Mouse (Mus musculus) left cerebral cortex, postnatal 36 days (tissue): ENCODE measurements around the gene Hist1h2bl. TPM values are rescaled to one million over a fixed set of nuclear protein-coding genes. Genes with fewer than 3 reads are reported as not detected.
"Not testable (repeated sequence)": the region's sequence is repeated elsewhere in the genome, so short reads cannot be mapped to it uniquely, and the experiment has no call there.

Source experiments
- DNase-seq, 2 experiments: peaks; one replicate each; pipeline ENCODE4 v3.0.0; 2021 to 2022; ENCODE audit warnings: low spot score in 2 of 2, mixed read lengths in 1 of 2
- intact Hi-C: fragments of 180-260 bp; cut with DNase I; formaldehyde crosslinking; loops from one replicate; pipeline ENCODE4 v1.15.1; 2025
- total RNA-seq, 2 experiments: library from RNA; stranded (reverse); gene quantifications; 2 replicates each; pipeline ENCODE4 v1.2.3; 2021

The Hist1h2bl gene
- total RNA-seq = 10 to 100 TPM; 25.8 to 35.2 TPM

- intact Hi-C loops = loop anchor here (2.0 to 10.0 kb wide), 6 partner anchors 17 to 1819 kb away; partner anchors contain the start of genes Hist1h2af, Hist1h2ag, Hist1h2ak and Hist1h2bj
- peak; percentile 83 to 86 for DNase-seq
Observed at GRCm38 (mm10) chr13:21715864-21716539, at the start of gene Hist1h2bl, which contains the start of gene Hist1h2ai. Gene Hist1h2bl (minus strand): TSS chr13:21716143. Gene Hist1h2ai (plus strand): TSS chr13:21716422.

DNA sequence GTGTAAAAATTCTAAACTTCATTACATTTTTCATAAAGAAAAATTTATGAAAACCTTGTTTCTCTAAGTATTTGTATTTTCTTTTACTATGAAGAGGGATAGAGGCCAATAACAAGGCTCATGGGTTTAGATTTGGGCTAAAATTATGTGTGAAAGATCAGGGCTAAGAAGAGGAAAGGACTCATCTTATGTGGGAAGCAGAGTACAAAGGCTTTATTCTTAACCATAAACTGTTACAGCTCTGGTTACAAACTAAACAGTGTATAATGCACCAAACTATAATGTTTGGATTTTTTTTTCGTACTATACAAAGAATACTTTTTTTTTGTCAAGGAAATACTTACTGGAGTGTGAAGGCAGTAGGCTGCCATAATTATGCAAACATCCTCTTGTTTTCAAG lies 39.8 kb upstream of the Hist1h2bl start:
- no peak for DNase-seq
- intact Hi-C loops = no loop called here

DNA sequence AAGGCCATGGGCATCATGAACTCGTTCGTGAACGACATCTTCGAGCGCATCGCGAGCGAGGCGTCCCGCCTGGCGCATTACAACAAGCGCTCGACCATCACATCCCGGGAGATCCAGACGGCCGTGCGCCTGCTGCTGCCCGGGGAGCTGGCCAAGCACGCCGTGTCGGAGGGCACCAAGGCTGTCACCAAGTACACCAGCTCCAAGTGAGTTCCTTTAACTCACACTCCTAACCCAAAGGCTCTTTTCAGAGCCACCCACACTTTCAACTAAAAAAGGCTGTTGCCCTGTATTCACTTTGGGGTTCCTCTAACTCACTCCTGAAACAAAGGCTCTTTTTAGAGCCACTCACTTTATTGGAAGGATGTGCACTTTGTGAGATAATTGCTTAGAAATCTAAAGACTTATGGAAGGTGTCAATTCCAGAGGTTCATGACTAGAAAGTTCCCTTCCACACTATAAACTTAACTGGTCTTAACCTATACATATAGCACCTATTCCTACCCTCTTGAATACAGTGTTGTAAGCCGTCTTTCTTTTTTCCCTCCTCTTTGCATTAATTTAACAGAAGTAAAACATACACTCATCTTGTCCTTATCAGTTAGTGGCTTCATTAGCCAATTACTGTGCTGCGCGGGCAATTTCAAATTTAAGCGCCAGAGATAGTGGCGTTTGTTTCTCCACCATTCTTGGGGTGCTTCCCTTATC lies 38.5 kb upstream of the Hist1h2bl start:
- not testable (repeated sequence) for DNase-seq
- intact Hi-C loops = loop anchor here (5.0 kb wide), 1 partner anchor 37 kb away; the partner anchor contains the start of genes Hist1h2ai, Hist1h2bl and Hist1h3h

DNA sequence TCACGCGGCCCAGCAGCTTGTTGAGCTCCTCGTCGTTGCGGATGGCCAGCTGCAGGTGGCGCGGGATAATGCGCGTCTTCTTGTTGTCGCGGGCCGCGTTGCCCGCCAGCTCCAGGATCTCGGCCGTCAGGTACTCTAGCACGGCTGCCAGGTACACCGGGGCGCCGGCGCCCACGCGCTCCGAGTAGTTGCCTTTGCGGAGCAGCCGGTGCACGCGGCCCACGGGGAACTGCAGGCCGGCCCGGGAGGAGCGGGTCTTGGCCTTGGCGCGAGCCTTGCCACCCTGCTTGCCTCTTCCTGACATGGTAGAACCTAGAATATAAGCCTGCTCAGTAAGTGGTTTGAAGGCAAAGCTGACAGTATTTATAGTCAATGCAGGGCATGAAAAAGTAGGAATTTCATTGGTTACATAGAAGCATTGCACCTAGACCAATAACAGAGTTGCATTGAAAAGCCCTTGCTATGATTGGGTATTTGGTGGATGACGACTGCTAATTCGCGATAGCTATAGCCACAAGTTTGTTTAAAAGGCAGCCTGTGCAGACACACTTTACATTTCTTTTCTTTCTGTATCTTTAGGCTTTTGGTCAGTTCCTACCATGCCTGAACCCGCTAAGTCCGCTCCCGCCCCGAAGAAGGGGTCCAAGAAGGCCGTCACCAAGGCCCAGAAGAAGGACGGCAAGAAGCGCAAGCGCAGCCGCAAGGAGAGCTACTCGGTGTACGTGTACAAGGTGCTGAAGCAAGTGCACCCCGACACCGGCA lies 37.8 kb upstream of the Hist1h2bl start, which contains the start of the genes Hist1h2ak and Hist1h2bn:
Hist1h2ak (minus strand) TSS at position 304 of the 762 bp plus-strand sequence.
Hist1h2bn (plus strand) TSS at position 600 of the 762 bp plus-strand sequence.
- intact Hi-C loops = loop anchor here (5.0 kb wide), 1 partner anchor 36 kb away; the partner anchor contains the start of genes Hist1h2ai, Hist1h2bl and Hist1h3h
- peak; percentile 71 to 74 for DNase-seq

DNA sequence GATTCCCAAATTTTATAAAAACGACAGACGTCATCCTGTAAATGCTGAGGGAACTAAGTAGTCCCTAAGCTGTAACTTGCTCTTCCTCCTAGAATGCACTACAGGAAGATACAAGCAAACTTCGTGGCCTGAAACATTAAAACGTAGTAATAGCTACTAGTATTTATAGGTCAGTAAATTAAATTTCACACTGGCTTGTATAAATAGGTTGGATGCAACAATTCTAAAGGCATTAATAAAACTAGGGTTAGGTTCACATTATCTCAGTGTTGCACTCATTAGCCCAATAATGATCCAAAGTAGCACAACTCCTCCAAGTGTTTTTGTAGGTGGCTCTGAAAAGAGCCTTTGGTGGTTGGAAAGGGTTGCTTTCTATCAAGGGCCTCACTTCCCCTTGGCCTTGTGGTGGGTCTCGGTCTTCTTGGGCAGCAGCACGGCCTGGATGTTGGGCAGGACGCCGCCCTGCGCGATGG lies 37.1 kb upstream of the Hist1h2bl start:
- DNase-seq = no peak
- intact Hi-C loops = loop anchor here (5.0 kb wide), 1 partner anchor 36 kb away; the partner anchor contains the start of genes Hist1h2ai, Hist1h2bl and Hist1h3h

DNA sequence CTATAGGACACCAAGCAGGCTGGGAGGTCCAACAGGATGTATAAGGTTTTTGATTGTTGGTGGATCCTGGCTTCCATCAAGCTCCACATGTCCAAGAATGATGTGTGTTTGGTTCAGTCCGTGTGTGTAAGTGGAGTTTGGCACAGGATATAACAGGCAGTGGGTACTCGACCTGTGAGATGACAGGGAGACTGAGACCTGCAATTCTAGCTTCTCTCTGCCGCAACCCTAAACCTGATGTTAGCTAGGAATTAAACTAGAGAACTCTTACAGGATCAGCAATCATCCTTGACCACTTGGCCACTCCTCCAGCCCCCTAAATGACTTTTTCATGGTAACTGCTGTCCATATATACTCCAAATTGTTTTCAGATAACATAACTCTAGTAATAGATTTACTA lies 36.4 kb upstream of the Hist1h2bl start:
- intact Hi-C loops = loop anchor here (5.0 kb wide), 1 partner anchor 35 kb away; the partner anchor contains the start of genes Hist1h2ai, Hist1h2bl and Hist1h3h
- no peak for DNase-seq

DNA sequence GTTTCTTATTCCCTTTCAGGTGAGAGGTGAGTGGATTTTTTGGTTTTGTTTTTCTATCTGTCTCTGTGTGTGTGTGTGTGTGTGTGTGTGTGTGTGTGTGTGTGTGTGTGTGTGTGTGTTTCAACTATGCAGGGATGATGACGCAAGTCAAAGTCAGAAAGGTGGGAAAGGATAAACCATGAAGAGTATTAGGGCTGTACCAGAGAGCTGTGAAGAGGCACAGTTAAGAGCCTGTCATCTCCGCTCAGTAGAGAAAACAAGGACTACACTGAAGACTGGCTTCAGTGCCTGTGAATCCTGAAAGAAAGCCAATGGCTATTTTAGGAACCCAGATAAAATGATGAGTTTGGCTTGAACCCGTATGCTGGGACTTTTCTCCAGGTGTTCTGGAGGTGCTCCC lies 35.9 kb upstream of the Hist1h2bl start:
- intact Hi-C loops = loop anchor here (1.0 to 5.0 kb wide), 3 partner anchors 18 to 35 kb away; partner anchors contain the start of genes Hist1h2ai, Hist1h2an, Hist1h2bl and Hist1h2bp
- DNase-seq = no peak

- DNase-seq = no peak
- intact Hi-C loops = loop anchor here (1.0 to 5.0 kb wide), 3 partner anchors 17 to 35 kb away; partner anchors contain the start of genes Hist1h2ai, Hist1h2an, Hist1h2bl and Hist1h2bp
Observed at GRCm38 (mm10) chr13:21751417-21751816, 35.5 kb upstream of the Hist1h2bl start.

- intact Hi-C loops = loop anchor here (1.0 to 5.0 kb wide), 3 partner anchors 16 to 36 kb away; partner anchors contain the start of genes Hist1h2ai, Hist1h2an, Hist1h2bl and Hist1h2bp
- DNase-seq = peak; percentile 94
Observed at GRCm38 (mm10) chr13:21750159-21751017, 34.4 kb upstream of the Hist1h2bl start, which contains the start of gene Hist1h4k. Gene Hist1h4k (minus strand): TSS chr13:21750505.

- no peak for DNase-seq
- intact Hi-C loops = loop anchor here (2.0 to 5.0 kb wide), 2 partner anchors 32 to 37 kb away; partner anchors contain the start of genes Hist1h2ai, Hist1h2an, Hist1h2bl and Hist1h2bp
Observed at GRCm38 (mm10) chr13:21749387-21750158, 33.6 kb upstream of the Hist1h2bl start.

DNA sequence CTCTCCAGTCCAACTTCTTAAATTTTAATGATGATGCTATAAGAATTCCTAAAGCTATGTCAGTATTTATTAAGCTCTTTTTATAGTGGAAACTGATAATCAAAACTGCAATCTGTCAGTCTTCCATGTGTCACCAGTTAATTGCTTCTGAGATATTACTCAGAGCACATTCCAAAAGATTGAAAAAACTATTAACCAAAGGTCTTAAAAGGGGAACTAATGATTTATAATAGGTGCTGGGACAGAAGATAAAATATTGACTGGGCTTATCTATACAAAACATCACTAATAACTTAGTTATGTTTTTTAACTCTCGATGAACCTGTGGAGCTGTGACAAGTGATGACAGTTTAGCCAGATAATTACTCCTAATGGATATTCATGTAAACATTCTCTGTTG lies 29.1 kb upstream of the Hist1h2bl start:
- intact Hi-C loops = no loop called here
- DNase-seq = no peak

- intact Hi-C loops = loop anchor here (1.0 kb wide), 1 partner anchor 16 kb away; no protein-coding TSS in a partner anchor
- peak; percentile 75 to 78 for DNase-seq
Observed at GRCm38 (mm10) chr13:21734906-21735767, 19.2 kb upstream of the Hist1h2bl start, which contains the start of gene Hist1h4j. Gene Hist1h4j (plus strand): TSS chr13:21735064.

GRCm38 (mm10) chr13:21734010-21734905 lies 18.3 kb upstream of the Hist1h2bl start:
- intact Hi-C loops = loop anchor here (1.0 kb wide), 1 partner anchor 17 kb away; no protein-coding TSS in a partner anchor
- DNase-seq = peak; percentile 57 to 59

- intact Hi-C loops = loop anchor here (2.0 kb wide), 1 partner anchor 19 kb away; no protein-coding TSS in a partner anchor
Observed at GRCm38 (mm10) chr13:21733466-21733865, 17.5 kb upstream of the Hist1h2bl start.

GRCm38 (mm10) chr13:21729544-21729943 lies 13.6 kb upstream of the Hist1h2bl start:
- no peak for DNase-seq
- intact Hi-C loops = loop anchor here (10.0 kb wide), 1 partner anchor 1955 kb away; the partner anchor contains the start of genes Hist1h2ac and Hist1h2bc

More at GRCm38 (mm10) chr13:21733466-21733865, 17.5 kb upstream of the Hist1h2bl start:
- no peak for DNase-seq
